Mouse (Mus musculus) embryonic facial prominence, embryonic 14.5 days (tissue): ENCODE data around the gene Exd2. TPM values are rescaled to one million over a fixed set of nuclear protein-coding genes. Genes with fewer than 3 reads are reported as not detected.
A peak's percentile ranks its signal among the peaks of the same experiment; 100 is the strongest.

Experiments
- ATAC-seq: fragments of 200-750 bp; cut with Nextera tagmentation; 2 replicates; pipeline ENCODE4 v1.8.0; 2017; ENCODE audit warnings: low read depth, moderate number of reproducible peaks, moderate TSS enrichment
- DNase-seq: peaks from one replicate; pipeline ENCODE4 v3.0.0-alpha.2; 2015; ENCODE audit warnings: low spot score
- H3K27ac ChIP-seq: fragments of 300-500 bp; sonication (generic); replicated peaks from 2 replicates; pipeline ENCODE4 v1.5.1; 2014; ENCODE audit warnings: low read depth, mild to moderate bottlenecking, low read length, moderate library complexity
- H3K27me3 ChIP-seq: fragments of 300-500 bp; sonication (generic); replicated peaks from 2 replicates; pipeline ENCODE4 v1.6.1; 2014; ENCODE audit warnings: low read length; ENCODE audit not compliant: control insufficient read depth, insufficient read depth
- H3K36me3 ChIP-seq: fragments of 300-500 bp; sonication (generic); 2 replicates; pipeline ENCODE4 v1.6.1; 2014; ENCODE audit warnings: low read length, mixed read lengths; ENCODE audit not compliant: control insufficient read depth, insufficient read depth
- H3K4me1 ChIP-seq: fragments of 300-500 bp; sonication (generic); 2 replicates; pipeline ENCODE4 v1.6.1; 2014; ENCODE audit warnings: antibody characterized with exemption, low read length; ENCODE audit not compliant: control insufficient read depth, insufficient read depth
- H3K4me2 ChIP-seq: fragments of 300-500 bp; sonication (generic); 2 replicates; pipeline ENCODE4 v1.6.1; 2014; ENCODE audit warnings: low read depth, mild to moderate bottlenecking, low read length, moderate library complexity, mixed read lengths
- H3K4me3 ChIP-seq: fragments of 300-500 bp; sonication (generic); 2 replicates; pipeline ENCODE4 v1.5.1; 2014; ENCODE audit warnings: low read depth, mild to moderate bottlenecking, low read length
- H3K9ac ChIP-seq: fragments of 300-500 bp; sonication (generic); 2 replicates; pipeline ENCODE4 v1.6.1; 2014; ENCODE audit warnings: low read depth, mild to moderate bottlenecking, low read length, moderate library complexity, mixed read lengths
- H3K9me3 ChIP-seq: fragments of 300-500 bp; sonication (generic); 2 replicates; pipeline ENCODE4 v1.6.1; 2016; ENCODE audit warnings: low read length; ENCODE audit not compliant: control insufficient read depth
- WGBS: fragments of 180-500 bp; shearing (Covaris S2); extraction: QIAGEN DNeasy Blood & Tissue Kit; methylation state at CpG from one replicate; pipeline ENCODE4 v1.1.7; 2014; 5-methylcytosine and 5-hydroxymethylcytosine counted together
- polyA plus RNA-seq: library from polyadenylated mRNA; unstranded; fragments of >200 nt; fragmentation: Nextera tagmentation; extraction: Ambion mirVana; gene quantifications from 2 replicates; pipeline ENCODE4 v1.2.1, GENCODE M21; 2014

Exd2 gene
- polyA plus RNA-seq, 1 experiment from 2014 or later = 21.6 TPM

- no peak overlapping the region for H3K4me3 ChIP-seq
- ATAC-seq = no peak
- WGBS = 86% methylated on average over 4 of the region's 4 CpGs
- no peaks in the 10 kb centered on the region for H3K27me3 ChIP-seq
- no peak overlapping the region for H3K9ac ChIP-seq
- H3K9me3 ChIP-seq = no peaks in the 10 kb centered on the region
- DNase-seq = no peak
- H3K36me3 ChIP-seq = peaks cover 10% of the 10 kb centered on the region; the same call in 1 of the 2 replicates
- no peak overlapping the region for H3K27ac ChIP-seq
- no peaks in the 10 kb centered on the region for H3K4me1 ChIP-seq
- H3K4me2 ChIP-seq = no peak overlapping the region
Measured at GRCm38 (mm10) chr12:80471926-80472325, 9.0 kb downstream of the Exd2 start.

- Histone ChIP-seq H3K4me2 (no peak overlapping the region), H3K27me3 (no peaks in the 10 kb centered on the region), H3K4me3 (no peak overlapping the region), H3K27ac (no peak overlapping the region), H3K36me3 (peaks cover 10% of the 10 kb centered on the region; the same call in 1 of the 2 replicates), H3K9me3 (no peaks in the 10 kb centered on the region), H3K9ac (no peak overlapping the region), H3K4me1 (no peaks in the 10 kb centered on the region)
- 84% methylated on average over 3 of the region's 3 CpGs for WGBS
- DNase-seq = no peak
- no peak for ATAC-seq
Measured at GRCm38 (mm10) chr12:80473731-80474130, 10.8 kb downstream of the Exd2 start.

- WGBS = 86% methylated on average over 3 of the region's 3 CpGs
- H3K27ac ChIP-seq = no peak overlapping the region
- no peaks in the 10 kb centered on the region for H3K4me1 ChIP-seq
- no peak overlapping the region for H3K4me3 ChIP-seq
- H3K36me3 ChIP-seq = peaks cover 38% of the 10 kb centered on the region
- H3K9me3 ChIP-seq = no peaks in the 10 kb centered on the region
- no peak overlapping the region for H3K4me2 ChIP-seq
- no peak for DNase-seq
- no peak overlapping the region for H3K9ac ChIP-seq
- no peaks in the 10 kb centered on the region for H3K27me3 ChIP-seq
- ATAC-seq = no peak
Measured at GRCm38 (mm10) chr12:80479986-80480385, 17.1 kb downstream of the Exd2 start.

GRCm38 (mm10) chr12:80483397-80483796 is 20.5 kb downstream of the Exd2 start:
- ATAC-seq (no peak), DNase-seq (no peak)
- H3K4me3 ChIP-seq = no peak overlapping the region
- no peaks in the 10 kb centered on the region for H3K9me3 ChIP-seq
- H3K27ac ChIP-seq = no peak overlapping the region
- no peak overlapping the region for H3K9ac ChIP-seq
- no peaks in the 10 kb centered on the region for H3K27me3 ChIP-seq
- 63% methylated on average over 3 of the region's 3 CpGs for WGBS
- H3K4me2 ChIP-seq = no peak overlapping the region
- no peaks in the 10 kb centered on the region for H3K4me1 ChIP-seq
- peaks cover 43% of the 10 kb centered on the region for H3K36me3 ChIP-seq

GRCm38 (mm10) chr12:80493311-80493710 is 30.4 kb downstream of the Exd2 start:
- DNase-seq = no peak
- H3K4me2 ChIP-seq = no peak overlapping the region
- no peak overlapping the region for H3K4me3 ChIP-seq
- peaks cover 48% of the 10 kb centered on the region for H3K36me3 ChIP-seq
- H3K9ac ChIP-seq = no peak overlapping the region
- H3K27ac ChIP-seq = no peak overlapping the region
- 0 out of 2 replicates have a peak, but pooled peaks cover 3% of the 10 kb centered on the region for H3K9me3 ChIP-seq
- WGBS = 90% methylated on average over 5 of the region's 5 CpGs
- no peak for ATAC-seq
- H3K27me3 ChIP-seq = no peaks in the 10 kb centered on the region
- no peaks in the 10 kb centered on the region for H3K4me1 ChIP-seq

GRCm38 (mm10) chr12:80495691-80496090 is 32.8 kb downstream of the Exd2 start:
- ATAC-seq = no peak

GRCm38 (mm10) chr12:80498356-80498755 is 35.5 kb downstream of the Exd2 start:
- H3K9me3 ChIP-seq = 0 out of 2 replicates have a peak, but pooled peaks cover 1% of the 10 kb centered on the region
- ATAC-seq (no peak), DNase-seq (peak; percentile 47)
- no peaks in the 10 kb centered on the region for H3K27me3 ChIP-seq
- WGBS = 58% methylated on average over 4 of the region's 4 CpGs
- H3K4me3 ChIP-seq = no peak overlapping the region
- H3K9ac ChIP-seq = no peak overlapping the region
- H3K27ac ChIP-seq = no peak overlapping the region
- H3K4me1 ChIP-seq = no peaks in the 10 kb centered on the region
- H3K36me3 ChIP-seq = peaks cover 6% of the 10 kb centered on the region
- H3K4me2 ChIP-seq = no peak overlapping the region

More at GRCm38 (mm10) chr12:80495691-80496090, 32.8 kb downstream of the Exd2 start:
- 94% methylated on average over 1 of the region's 1 CpGs for WGBS
- Histone ChIP-seq H3K27ac (no peak overlapping the region), H3K4me1 (no peaks in the 10 kb centered on the region), H3K4me2 (no peak overlapping the region), H3K27me3 (no peaks in the 10 kb centered on the region), H3K9me3 (0 out of 2 replicates have a peak, but pooled peaks cover 3% of the 10 kb centered on the region), H3K4me3 (no peak overlapping the region), H3K36me3 (peaks cover 25% of the 10 kb centered on the region), H3K9ac (no peak overlapping the region)
- DNase-seq = no peak

GRCm38 (mm10) chr12:80500506-80500905 is 37.6 kb downstream of the Exd2 start:
- ATAC-seq = peak; percentile 69; the same call in 1 of the 2 replicates
- Histone ChIP-seq H3K27ac (no peak overlapping the region), H3K9me3 (no peaks in the 10 kb centered on the region), H3K9ac (no peak overlapping the region), H3K4me1 (0 out of 2 replicates have a peak, but pooled peaks cover 2% of the 10 kb centered on the region), H3K4me2 (no peak overlapping the region), H3K36me3 (no peaks in the 10 kb centered on the region; the same call in 1 of the 2 replicates), H3K27me3 (no peaks in the 10 kb centered on the region), H3K4me3 (no peak overlapping the region)
- 32% methylated on average over 1 of the region's 1 CpGs for WGBS
- DNase-seq = peak; percentile 43

GRCm38 (mm10) chr12:80504718-80505117 is 41.8 kb downstream of the Exd2 start:
- no peak overlapping the region for H3K4me3 ChIP-seq
- H3K4me1 ChIP-seq = 0 out of 2 replicates have a peak, but pooled peaks cover 5% of the 10 kb centered on the region
- no peaks in the 10 kb centered on the region for H3K27me3 ChIP-seq
- H3K9me3 ChIP-seq = no peaks in the 10 kb centered on the region
- DNase-seq (peak; percentile 91), ATAC-seq (peak; percentile 81)
- peak overlapping the region; percentile 50 for H3K27ac ChIP-seq
- no peaks in the 10 kb centered on the region; the same call in 1 of the 2 replicates for H3K36me3 ChIP-seq
- no peak overlapping the region for H3K9ac ChIP-seq
- WGBS = 38% methylated on average over 5 of the region's 5 CpGs
- H3K4me2 ChIP-seq = no peak overlapping the region
